Mouse (Mus musculus) adrenal gland, postnatal 36 days (tissue): ENCODE data around the gene Plekhh2. TPM values are rescaled to one million over a fixed set of nuclear protein-coding genes. Genes with fewer than 3 reads are reported as not detected.

ENCODE experiments used
- DNase-seq, 2 experiments: peaks; one replicate each; pipeline ENCODE4 v3.0.0; 2021; ENCODE audit warnings: mixed read lengths in 1 of 2
- total RNA-seq, 2 experiments: library from RNA; stranded (reverse); gene quantifications; 2 replicates each; pipeline ENCODE4 v1.2.3; 2021

The Plekhh2 gene
- total RNA-seq, 2 experiments from 2014 or later = 4.6 to 5.2 TPM

- no peak for DNase-seq
Observed at GRCm38 (mm10) chr17:84573940-84574339, 62.2 kb downstream of the Plekhh2 start.

GRCm38 (mm10) chr17:84575108-84575507 lies 63.4 kb downstream of the Plekhh2 start:
- no peak for DNase-seq

GRCm38 (mm10) chr17:84576621-84577293 lies 65.1 kb downstream of the Plekhh2 start:
- DNase-seq = no peak

- no peak for DNase-seq
Observed at GRCm38 (mm10) chr17:84579249-84579648, 67.6 kb downstream of the Plekhh2 start.

DNA sequence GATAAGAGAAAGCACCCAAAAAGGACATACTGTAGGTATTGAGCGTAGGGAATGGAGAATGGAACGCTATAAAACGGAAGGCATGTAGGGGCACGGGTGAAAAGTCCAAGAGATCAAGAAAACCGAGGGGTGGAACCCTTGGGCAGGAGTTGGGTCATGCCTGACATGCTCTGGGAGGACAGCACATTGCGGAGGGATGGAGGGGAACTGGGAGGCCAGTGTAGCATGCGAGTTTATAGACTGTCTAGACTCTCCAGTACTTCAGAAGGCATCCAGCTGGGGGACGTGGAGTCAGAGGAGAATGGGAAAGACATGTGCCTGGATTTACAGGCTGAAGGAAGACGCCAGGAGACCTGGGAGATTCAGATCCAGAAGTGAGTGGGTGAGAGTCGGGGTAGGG lies 68.1 kb downstream of the Plekhh2 start:
- DNase-seq = no peak

DNA sequence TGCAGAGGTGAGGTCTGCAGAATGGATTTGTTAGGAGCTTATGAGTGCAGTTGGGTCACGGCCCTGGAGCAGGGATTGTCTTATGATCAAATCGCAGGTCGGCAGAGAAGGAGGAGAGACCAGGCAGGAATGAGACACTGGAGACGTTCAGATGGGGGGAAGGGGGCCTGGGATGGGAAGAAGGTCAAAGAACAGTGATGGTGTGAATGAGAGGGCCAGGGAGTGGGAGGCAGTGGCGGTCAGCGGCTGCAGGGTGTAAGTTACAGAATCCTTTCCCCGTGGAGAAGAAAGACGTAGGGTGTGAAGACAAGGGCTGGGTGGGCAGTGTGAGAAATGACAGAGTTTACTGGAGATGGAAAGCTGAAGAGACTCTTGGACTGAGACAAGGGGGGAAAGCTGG lies 69.1 kb downstream of the Plekhh2 start:
- DNase-seq = no peak

GRCm38 (mm10) chr17:84581740-84582414 lies 70.2 kb downstream of the Plekhh2 start:
- DNase-seq = no peak

DNA sequence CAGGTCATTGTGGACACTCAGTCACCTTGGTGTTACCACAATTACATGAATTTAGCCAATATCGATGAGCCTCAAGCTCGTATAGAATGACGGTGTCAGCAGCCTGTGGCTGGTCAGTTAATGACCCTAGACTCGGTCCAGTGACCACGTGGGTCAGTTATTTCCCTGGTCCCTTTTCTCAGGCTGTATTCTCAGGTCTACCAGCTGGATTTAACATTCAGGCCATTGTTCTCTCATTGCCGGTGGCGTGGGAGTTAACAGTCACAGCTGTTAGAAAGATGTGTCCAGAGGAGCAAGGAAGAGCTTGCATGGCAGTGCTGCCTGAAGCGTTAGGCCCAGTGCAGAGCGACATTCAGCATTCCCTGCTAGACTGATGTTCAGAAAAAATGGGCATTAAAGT lies 72.4 kb downstream of the Plekhh2 start:
- DNase-seq = no peak

- DNase-seq = no peak
Observed at GRCm38 (mm10) chr17:84585104-84585503, 73.4 kb downstream of the Plekhh2 start.

GRCm38 (mm10) chr17:84590065-84590464 lies 78.4 kb downstream of the Plekhh2 start:
- DNase-seq = no peak

- no peak for DNase-seq
Observed at GRCm38 (mm10) chr17:84591431-84592150, 79.9 kb downstream of the Plekhh2 start.

DNA sequence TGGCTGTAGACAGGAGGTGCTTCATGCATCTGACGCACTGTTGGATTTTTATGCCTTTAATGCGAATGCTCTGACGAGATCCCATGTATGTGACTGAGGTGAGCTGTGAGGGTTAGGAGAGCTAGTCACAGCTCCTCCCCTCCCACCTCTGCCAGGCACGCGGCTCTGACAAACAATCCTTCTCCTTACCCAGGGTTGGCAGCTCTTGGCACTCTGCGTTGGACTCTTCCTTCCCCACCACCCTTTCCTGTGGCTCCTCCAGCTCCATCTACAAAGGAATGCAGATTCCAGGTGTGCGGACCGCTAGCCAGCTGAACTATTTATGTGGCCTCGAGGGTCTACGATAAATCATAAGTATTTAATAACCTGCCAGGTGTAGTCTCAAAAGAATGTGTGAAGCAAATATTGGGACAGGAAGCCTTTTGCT lies 84.3 kb downstream of the Plekhh2 start:
- no peak for DNase-seq

DNA sequence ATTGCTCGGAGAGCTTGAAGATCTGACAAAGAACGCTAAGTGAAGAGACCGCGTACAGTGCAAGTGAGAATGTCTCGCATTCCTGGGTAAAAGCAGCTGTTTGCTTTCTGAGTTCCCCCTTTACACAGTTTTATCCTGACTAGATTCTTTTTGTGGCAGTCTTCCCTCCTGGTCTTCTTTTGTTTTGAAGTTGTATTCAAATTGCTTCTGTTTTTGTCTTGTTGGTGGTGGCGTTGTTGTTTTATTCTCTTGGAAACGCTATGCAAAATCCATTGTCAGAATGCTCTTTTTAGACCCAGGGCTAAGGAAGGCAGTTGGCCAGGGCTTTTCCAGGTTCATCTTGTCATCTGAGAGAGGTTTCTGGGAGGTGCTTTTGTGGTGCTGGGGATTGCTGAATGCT lies 84.8 kb downstream of the Plekhh2 start:
- DNase-seq = no peak

- DNase-seq = no peak
Observed at GRCm38 (mm10) chr17:84597859-84598258, 86.2 kb downstream of the Plekhh2 start.

GRCm38 (mm10) chr17:84598928-84599327 lies 87.2 kb downstream of the Plekhh2 start:
- DNase-seq = no peak

DNA sequence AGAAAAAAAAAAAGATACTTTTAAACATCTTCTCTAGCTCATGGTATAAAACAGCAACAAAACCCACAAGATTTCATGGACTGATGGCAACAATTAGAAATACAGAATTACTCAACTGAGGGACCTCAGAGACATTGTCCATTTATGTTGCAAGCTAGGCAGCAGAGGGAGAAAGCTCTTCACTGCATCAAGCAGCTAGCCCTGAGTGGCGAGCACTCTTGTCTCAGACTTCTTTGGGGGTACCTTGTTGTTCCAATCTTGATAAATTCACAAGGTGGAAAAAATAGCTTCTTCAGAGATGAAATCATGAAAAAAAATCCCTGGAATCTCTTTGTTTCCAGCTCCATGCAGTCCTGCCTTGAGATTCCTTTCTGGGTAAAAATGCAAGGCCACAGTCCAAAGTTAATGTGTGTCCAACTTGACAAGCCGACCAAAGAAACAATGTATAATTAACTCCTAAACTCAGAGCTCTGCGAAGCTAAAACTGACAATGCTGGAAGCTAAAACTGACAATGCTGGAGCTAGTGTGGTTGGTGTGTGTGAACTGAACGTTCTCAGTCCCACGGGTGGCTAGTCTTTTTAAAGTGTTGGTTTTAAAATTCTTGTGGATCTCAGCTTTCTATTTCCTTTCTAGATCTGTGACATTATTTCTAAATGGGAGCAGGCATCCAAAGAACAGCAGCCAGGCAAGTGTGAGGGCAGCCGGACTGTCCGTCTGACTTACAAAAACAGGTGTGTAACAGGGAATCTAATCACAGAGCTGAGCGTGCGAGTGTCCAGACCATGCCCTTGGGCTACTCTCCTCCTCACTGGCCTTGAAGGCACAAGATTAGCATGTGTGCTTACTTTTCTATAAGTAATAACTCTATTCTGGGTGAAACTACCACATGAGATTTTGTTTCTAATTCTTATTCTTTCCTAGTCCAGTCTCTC lies 88.6 kb downstream of the Plekhh2 start:
- DNase-seq = no peak

DNA sequence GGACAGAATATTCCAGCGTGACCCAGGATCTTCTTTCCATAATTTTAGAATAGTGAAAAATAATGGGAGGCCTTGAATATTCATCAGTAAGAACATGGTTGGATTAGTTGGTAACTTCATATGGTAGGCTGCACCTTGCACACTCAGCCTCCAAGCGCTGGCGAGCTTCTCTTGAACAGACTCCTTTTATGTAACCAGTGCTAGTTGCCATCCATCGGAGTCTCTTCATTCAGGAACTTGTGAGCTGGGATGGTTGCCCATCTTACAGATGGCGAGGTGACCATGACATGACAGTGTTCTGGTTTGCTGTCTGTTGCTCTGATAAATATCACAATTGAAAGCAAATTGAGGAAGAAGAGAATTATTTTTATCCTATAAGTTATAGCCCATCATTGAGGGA lies 90.1 kb downstream of the Plekhh2 start:
- DNase-seq = no peak

GRCm38 (mm10) chr17:84603202-84603627 lies 91.5 kb downstream of the Plekhh2 start:
- DNase-seq = no peak

- no peak for DNase-seq
Observed at GRCm38 (mm10) chr17:84603709-84604420, 92.2 kb downstream of the Plekhh2 start.

DNA sequence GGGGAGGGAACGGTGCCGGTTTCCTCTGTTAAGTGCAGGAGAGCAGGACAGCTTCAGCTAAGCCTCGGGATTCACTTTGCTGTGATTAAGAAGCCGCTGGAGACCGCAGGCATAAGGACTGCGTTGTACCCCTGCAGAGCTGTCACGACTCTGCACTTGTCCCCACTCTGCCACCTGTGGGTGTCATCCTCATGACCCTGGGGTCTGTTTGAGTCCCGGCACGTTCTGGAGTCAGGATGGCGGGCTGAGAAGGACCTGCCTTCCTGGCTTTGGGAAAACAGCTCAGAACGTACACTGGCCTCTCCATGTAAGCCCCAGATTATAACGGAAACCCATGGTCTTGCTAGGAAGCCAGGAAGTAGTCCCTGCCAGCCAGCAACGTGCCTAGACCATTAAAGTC lies 95.3 kb downstream of the Plekhh2 start:
- no peak for DNase-seq

GRCm38 (mm10) chr17:84607617-84608016 lies 95.9 kb downstream of the Plekhh2 start:
- no peak for DNase-seq
